ENCODE assay signal across 21 mouse cellular contexts in genomic region chr6:28329815-28330214, GRCm38 (mm10).
"Had no signal": no experiment of that assay in that cellular context is flagged by ENCODE, and none has a peak within 500 bp of the region (broad histone marks: within the 10 kb centered on the region; RNA-seq: fewer than 3 reads in every experiment).

No protein-coding gene starts in this region.

- H3K4me1 ChIP-seq: limb, embryonic 10.5 days; limb, embryonic 13.5 days; liver, embryonic 12.5 days; liver, embryonic 15.5 days; lung, embryonic 15.5 days; neural tube, embryonic 13.5 days; stomach, embryonic 15.5 days had no signal

- DNase-seq: kidney, adult 18-20 months; kidney, adult 9 months; kidney, postnatal 14 days; kidney, postnatal 4 days; liver; lung, adult 18-20 months; lung, postnatal 14 days; lung, postnatal 4 days; right cerebral cortex, postnatal 25 days; spleen, adult 18-20 months; thymus, postnatal 36 days had no signal

- H3K27me3 ChIP-seq: limb, embryonic 13.5 days; liver, embryonic 12.5 days; liver, embryonic 15.5 days; lung, embryonic 15.5 days; neural tube, embryonic 13.5 days; stomach, embryonic 15.5 days had no signal

- H3K36me3 ChIP-seq: limb, embryonic 10.5 days; limb, embryonic 13.5 days; liver, embryonic 12.5 days; liver, embryonic 15.5 days; lung, embryonic 15.5 days; neural tube, embryonic 13.5 days; stomach, embryonic 15.5 days had no signal

- H3K27ac ChIP-seq: limb, embryonic 10.5 days; limb, embryonic 13.5 days; liver, embryonic 12.5 days; liver, embryonic 15.5 days; lung, embryonic 15.5 days; neural tube, embryonic 13.5 days; stomach, embryonic 15.5 days had no signal

- H3K4me2 ChIP-seq: limb, embryonic 13.5 days; liver, embryonic 12.5 days; liver, embryonic 15.5 days; lung, embryonic 15.5 days; neural tube, embryonic 13.5 days; stomach, embryonic 15.5 days had no signal

- H3K9me3 ChIP-seq: limb, embryonic 10.5 days; limb, embryonic 13.5 days; liver, embryonic 12.5 days; liver, embryonic 15.5 days; lung, embryonic 15.5 days; neural tube, embryonic 13.5 days; stomach, embryonic 15.5 days had no signal

- H3K4me3 ChIP-seq: limb, embryonic 10.5 days; limb, embryonic 13.5 days; liver, embryonic 12.5 days; liver, embryonic 15.5 days; lung, embryonic 15.5 days; myocyte; neural tube, embryonic 13.5 days; stomach, embryonic 15.5 days had no signal

- ATAC-seq: inflammation-experienced regulatory T-cells, adult 6 months; intestine, embryonic 16.5 days; liver, embryonic 12.5 days had no signal

- H3K9ac ChIP-seq: limb, embryonic 13.5 days; liver, embryonic 12.5 days; liver, embryonic 15.5 days; lung, embryonic 15.5 days; neural tube, embryonic 13.5 days; stomach, embryonic 15.5 days had no signal
